Mouse (Mus musculus): ENCODE data around the gene Tusc2.
"Not testable (repeated sequence)": the region's sequence is repeated elsewhere in the genome, so short reads cannot be mapped to it uniquely, and the experiment has no call there.

The Tusc2 gene

DNA sequence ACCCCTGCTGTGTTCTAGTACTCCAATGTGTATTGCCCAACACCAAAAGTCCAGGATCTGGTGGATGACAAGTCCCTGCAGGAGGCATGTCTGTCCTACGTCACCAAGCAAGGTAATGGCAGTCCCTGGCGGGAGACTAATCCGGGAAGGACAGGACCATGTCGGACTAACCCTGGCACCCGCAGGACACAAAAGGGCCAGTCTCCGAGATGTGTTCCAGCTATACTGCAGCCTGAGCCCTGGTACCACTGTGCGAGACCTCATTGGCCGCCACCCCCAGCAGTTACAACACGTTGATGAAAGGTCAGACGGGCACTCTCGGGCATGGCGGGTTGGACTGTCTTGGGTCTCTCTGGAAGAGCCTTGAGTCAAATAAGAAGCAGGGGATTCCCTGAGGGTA lies 18.3 kb upstream of the Tusc2 start:
- DNase-seq (ENCODE audit: extremely low spot score, low read depth, low spot score): no peak

DNA sequence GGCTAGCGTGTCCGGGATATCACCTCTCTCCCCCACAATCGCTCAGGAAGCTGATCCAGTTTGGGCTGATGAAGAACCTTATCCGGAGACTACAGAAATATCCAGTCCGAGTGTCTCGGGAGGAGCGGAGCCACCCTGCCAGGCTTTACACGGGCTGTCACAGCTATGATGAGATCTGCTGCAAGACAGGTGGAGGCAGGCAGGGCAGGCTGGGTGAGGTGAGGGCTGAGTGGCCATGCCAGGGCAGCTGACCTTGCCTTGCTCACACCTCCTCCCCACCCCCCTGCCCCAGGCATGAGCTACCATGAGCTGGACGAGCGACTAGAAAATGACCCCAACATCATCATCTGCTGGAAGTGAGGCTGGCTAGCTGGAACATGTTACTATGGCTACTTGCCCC lies 17.9 kb upstream of the Tusc2 start:
- DNase-seq (ENCODE audit: extremely low spot score, low read depth, low spot score): no peak

DNA sequence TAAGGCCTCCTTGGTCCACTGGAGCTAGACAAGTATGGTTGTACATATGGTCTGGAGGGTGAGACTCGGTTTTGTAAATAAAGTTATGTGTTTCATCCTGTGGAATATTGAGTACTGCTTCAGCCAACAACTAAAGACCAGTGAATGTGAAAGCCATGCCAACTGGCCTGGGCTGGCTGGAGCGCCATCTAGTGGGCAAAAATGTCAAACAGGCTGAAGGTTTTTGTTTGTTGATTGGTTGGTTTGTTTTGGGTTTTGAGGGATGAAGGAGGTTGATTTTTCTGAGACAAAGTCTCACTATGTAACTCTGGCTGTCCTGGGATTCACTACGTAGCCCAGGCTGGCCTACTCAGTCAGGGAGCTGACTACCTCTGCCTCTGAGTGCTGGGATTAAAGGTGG lies 17.5 kb upstream of the Tusc2 start:
- no peak for DNase-seq (ENCODE audit: extremely low spot score, low read depth, low spot score)

DNA sequence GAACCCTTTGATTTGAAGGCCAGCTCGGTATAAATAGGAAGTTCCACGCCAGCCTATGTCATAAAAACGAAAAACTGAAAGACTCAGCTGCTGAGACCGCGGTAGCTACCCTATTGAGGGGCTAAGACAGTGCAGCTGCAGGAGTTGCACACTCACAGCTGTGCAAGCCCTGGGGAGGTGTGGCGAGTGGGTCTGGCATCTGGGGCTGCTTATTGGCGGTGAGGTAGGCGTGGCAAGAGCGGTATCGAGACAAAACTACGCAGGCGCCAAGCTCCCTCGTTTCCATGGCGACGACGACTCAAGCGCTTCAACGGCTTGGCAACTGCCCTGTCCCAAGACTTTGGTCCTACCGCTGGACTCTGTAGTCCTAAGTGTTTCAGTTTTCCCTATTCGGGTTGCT lies 16.0 kb upstream of the Tusc2 start, which contains the start of gene Zmynd10:
TSS of gene Zmynd10 (plus strand) at position 273 of the 400 bp plus-strand sequence.
- no peak for DNase-seq (ENCODE audit: extremely low spot score, low read depth, low spot score)

DNA sequence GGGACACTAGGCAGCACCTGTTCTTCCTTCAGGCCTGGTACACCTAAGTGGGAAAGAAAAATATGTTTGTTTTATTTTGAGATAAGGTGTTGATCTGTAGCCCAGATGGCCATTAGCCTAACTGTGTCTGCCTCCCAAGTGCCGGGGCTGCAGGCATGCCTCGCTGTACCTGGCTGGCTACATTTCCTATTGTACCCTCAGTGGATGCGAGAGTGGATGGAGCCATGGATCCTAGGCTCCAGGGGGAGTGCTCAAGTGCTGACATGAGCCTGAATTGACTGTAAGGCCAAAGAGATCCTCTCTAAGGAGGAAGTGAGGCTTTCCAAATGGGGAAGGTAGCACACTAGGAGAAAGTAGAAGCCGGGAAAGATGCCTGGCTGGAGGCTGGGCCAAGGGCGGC lies 15.1 kb upstream of the Tusc2 start:
- DNase-seq (ENCODE audit: extremely low spot score, low read depth, low spot score): no peak

DNA sequence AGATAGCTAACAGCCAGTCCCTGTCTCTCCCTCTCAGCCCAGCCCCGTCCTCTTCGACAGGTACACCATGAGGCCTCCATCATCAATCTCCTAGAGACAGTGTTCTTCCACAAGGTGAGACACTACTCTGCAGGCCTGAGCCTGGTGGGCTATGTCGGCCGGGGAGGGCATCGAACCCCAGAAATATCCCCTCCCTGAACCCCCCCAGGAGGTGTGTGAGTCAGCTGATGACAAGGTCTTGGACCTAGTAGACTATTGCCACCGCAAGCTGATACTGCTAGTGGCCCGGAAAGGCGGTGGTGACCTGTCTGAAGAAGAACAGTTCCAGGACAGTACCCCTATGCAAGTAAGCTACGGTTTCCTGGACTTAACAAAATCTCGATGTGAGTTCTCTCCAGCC lies 14.2 kb upstream of the Tusc2 start:
- DNase-seq (ENCODE audit: extremely low spot score, low read depth, low spot score): no peak

DNA sequence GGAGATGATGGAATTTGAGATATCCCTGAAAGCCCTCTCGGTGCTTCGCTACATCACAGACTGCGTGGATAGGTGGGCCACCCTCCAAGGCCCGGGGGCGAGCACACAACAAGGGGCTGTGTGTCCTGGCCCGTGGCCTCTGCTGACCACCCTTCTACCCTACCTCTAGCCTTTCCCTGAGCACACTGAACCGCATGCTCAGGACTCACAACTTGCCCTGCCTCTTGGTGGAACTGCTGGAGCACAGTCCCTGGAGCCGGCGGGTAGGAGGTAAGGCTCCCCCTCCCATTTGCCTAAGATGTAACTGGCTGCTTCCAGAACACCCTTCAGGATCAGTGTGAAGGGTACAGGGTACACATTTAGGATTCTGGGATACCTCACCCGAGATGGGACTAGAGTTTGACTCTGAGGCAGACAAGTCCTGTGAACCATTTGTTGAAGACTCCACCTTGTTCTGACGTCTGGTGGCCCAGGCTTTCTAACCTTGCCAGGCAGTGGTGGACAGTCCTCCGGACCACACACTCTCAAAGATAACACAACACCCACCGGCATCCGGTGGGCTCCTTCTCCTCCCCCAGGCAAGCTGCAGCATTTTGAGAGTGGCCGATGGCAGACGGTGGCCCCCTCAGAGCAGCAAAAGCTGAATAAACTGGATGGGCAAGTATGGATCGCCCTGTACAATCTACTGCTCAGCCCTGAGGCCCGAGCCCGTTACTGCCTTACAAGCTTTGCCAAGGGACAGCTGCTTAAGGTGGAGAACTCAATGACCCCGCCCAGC lies 13.6 kb upstream of the Tusc2 start:
- no peak for DNase-seq (ENCODE audit: extremely low spot score, low read depth, low spot score)

DNA sequence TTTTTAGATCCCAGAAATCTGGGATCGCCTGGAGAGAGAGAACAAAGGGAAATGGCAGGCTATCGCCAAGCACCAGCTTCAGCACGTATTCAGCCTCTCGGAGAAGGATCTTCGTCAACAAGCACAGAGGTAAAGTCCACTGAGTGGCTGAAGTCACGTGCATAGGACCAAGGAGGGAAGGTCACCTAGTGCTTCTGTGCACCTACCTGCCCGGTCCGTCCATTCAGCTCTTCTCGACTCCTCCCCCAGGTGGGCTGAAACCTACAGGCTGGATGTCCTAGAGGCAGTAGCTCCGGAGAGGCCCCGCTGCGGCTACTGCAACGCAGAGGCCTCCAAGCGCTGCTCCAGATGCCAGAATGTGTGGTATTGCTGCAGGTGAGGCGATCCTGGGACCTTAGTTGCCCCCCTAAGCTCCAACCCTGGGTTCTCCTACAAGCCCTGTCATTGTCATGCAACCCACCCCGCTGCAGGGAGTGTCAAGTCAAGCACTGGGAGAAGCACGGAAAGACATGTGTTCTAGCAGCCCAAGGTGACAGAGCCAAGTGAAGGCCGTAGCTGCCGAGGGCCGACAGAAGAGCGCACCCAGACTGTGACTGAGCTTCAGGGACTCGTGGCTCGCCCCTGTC lies 12.5 kb upstream of the Tusc2 start:
- DNase-seq (ENCODE audit: extremely low spot score, low read depth, low spot score): no peak

DNA sequence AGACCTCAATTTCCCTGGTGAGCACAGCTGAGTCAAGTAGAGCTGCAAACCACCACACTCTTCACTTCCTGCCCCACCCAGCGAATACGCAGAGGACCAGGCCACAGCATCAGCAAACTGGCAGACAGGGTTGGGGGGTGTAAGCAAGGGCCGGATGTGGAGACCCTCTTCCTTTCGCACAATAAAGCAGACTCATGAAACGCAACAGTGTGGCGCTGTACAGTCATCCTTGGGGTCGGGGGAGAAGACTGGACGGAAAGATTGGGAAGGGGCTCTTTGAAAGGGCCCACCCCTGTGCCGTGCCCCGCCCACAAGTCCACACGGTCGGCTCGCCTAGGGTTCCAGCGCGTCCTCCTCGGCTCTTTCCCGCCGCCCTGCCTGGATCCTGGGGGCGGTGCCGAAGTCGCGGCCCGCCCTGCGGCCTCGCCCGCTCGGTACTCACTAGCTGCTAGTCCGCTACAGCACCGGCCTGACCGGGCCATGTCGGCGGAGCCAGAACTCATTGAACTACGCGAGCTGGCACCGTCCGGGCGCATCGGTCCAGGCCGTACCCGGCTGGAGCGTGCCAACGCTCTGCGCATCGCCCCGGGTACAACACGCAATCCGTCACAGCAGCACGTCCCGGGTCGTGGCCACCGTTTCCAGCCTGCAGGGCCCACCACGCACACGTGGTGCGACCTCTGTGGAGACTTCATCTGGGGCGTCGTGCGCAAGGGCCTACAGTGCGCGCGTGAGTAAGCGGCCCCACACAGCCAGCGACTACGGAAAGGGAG lies 11.8 kb upstream of the Tusc2 start, which contains the start of gene Rassf1:
TSS of gene Rassf1 (plus strand) at position 439 of the 773 bp plus-strand sequence.
- DNase-seq (ENCODE audit: extremely low spot score, low read depth, low spot score): no peak

DNA sequence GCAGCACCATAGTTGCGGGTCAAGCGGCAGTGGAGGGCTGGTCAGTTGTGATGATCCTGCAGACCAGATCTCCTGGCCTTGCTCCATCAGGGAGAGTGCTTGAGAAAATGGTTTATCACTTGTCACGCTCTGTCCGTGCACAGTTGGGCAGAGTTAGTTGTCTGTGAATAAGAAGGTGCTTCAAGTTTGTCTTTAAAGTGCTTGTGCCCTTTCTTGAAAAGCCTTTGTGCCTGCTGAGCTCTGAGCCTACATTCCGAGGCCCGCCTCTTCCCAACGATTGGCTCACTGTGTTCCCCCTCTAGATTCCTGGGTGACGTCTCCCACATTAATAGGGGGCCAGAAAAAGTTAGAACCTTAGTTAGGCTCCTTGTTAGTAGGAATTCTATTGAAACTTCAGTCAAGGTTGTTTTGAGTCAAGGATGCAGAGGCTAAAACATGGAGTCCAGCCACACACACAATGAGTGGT lies 11.1 kb upstream of the Tusc2 start:
- DNase-seq (ENCODE audit: extremely low spot score, low read depth, low spot score): no peak

DNA sequence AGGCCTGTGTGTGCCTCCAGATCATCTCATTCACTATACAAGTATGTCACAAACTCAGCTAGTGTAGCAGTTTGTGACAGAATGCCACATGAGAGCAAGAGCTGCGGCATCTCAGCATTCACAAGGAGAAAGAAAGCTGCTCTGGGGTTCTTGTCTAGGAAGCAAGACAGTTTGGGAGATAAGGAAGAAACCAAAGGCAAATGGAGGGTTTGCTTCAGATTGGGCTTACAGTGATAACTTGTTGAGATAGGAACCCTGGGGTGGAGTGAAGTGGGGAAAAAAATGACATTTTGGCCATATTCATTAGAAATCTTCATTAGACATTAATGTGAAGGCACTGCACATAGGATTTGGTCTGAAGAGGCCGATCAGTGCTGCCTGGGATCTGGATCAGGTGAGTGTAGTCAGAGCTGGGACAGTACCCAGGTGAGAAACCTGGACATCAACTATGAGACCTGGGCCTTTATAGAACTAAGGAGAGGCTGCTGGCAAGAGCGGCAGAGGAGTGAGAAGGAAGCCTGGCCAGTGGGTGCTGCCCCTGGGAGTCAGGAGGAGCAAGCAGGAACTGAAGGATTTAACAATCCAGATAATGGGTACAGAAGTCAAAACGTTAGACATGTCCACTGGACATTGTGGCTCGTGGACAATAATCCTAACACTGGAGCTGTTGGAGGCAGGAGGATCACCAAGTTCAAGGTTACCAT lies 10.2 kb upstream of the Tusc2 start:
- no peak for DNase-seq (ENCODE audit: extremely low spot score, low read depth, low spot score)

DNA sequence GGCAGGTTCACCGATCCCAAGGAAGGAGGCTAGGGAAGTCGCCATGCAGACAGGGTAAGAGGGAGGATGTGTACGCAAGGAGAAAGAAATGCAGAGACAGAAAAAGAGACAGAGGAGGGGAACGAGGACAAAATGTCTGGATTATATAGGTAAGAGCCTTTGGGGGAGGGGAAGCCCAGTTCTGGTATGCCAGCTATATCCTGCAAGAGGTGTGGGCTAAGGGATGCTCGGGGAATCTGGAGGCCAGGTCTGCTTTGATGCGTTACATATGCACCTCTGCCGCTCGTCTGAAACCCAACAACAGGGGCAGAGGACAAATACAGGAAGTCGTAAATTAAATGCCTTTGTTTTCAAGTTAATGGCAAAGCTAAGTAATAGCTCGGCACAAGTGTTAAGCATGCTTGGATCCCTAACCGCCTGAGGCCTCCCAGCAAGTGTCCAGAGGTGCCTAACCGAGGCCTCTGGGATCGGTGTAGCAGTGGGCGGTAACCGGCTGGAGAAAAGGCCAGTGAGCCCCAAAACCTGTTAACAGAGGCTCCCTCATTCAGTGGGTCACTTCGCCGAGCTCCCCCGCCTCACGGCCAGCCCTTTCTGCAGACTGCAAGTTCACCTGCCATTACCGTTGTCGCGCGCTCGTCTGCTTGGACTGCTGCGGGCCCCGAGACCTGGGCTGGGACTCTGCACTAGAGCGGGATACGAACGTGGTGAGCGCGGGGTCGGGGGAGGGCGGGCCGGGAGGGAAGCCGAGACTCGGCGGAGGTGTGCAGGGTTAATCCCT lies 9.3 kb upstream of the Tusc2 start:
- DNase-seq (ENCODE audit: extremely low spot score, low read depth, low spot score): no peak

DNA sequence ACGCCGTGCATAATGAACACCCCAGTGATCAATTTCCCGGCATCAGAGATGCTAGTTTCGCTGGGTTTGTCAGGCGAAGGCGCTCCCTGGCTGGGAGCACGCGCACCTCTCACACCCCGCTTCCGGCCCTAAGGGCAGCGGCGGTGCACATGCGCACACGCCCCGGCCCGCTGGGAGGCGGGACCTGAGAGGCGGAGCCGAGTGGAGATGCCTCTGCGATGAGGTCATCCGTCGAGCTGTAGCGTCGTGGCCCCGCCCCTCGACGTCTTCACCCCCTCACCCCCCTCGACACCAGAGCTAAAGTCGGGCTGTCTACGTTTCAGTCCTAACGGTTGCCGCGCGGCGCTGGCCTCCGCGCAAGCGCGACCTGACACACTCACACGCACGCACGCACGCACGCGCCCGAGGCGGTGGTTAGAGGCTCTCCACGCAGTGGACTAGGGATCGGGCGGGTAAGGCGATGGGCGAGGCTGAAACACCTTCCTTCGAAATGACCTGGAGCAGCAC lies 8.7 kb upstream of the Tusc2 start:
- DNase-seq (ENCODE audit: extremely low spot score, low read depth, low spot score): no peak

DNA sequence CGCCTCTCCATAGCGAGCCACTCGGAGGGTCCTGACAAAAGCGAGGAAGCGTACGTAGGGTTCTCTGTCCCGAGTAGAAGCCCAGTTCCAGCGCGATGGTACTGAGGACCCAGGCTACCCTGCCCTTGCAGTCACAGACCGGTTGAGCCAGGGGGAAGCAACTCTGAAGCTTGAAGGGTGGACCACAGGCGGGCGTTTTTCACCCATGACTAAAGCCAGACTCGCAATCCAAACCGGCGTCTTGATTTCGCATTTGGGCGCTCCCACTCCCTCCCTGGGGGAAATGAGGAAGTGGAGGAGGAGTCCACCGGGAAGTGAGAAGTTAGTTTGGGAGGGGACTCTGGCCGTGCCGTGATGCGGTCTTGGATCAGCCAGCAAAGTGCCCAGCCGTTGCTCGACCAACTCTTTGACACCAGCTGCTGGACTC lies 8.0 kb upstream of the Tusc2 start:
- DNase-seq (ENCODE audit: extremely low spot score, low read depth, low spot score): no peak

DNA sequence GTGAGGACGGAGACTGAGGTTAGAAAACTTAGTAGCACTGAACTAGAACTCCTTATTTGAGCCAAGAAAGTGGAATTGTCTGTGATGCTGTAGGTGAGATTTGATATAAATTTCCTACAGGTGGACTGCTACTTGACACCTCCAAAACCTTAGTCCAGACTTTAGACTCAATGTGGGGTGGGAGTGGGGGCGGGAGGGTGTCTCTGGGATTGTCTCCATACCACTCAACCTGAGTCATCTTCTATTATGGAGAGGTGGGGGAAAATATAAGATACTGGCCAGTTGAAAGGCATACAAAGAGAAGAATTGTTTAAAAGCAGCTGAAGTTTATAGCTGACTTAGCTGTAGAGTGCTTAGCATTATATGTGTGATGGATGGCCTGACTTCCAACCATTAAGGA lies 7.4 kb upstream of the Tusc2 start:
- no peak for DNase-seq (ENCODE audit: extremely low spot score, low read depth, low spot score)

DNA sequence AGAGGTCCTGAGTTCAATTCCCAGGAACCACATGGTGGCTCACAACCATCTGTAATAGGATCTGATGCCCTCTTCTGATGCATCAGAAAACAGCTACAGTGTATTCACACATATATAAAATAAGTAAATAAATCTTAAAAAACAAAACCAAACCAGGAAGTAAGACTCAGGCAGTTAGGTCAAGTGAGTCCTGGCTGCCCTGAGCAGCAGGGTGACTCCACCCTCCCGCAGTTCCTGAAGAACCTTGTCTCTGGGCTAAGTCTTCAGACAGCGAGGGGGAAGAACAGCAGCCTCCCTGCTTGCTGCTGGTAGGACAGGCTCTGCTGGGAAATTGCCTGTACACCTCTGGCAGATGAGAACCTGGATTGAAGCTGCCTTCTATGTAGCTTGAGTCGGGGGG lies 6.7 kb upstream of the Tusc2 start:
- no peak for DNase-seq (ENCODE audit: extremely low spot score, low read depth, low spot score)

DNA sequence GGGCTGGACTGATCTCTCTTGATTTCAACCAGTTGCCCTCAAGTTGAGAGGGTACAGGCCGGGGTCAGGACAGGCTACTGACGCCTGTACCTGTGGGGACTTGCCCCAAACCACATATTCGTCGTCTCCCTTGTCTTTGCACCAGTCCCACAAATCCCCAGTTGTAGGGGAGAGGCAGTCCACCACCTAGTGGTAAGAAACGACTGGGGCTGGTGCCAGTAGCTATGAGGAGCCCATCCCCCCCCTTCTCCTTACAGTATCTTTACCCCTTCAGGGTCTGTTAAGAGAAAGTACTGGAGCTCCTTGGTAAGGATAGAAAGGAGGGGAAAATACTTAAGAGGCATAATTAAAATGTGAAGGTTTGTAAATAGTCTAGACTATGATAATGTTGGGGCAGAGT lies 2.5 kb downstream of the Tusc2 start:
- DNase-seq (ENCODE audit: extremely low spot score, low read depth, low spot score): not testable (repeated sequence)

DNA sequence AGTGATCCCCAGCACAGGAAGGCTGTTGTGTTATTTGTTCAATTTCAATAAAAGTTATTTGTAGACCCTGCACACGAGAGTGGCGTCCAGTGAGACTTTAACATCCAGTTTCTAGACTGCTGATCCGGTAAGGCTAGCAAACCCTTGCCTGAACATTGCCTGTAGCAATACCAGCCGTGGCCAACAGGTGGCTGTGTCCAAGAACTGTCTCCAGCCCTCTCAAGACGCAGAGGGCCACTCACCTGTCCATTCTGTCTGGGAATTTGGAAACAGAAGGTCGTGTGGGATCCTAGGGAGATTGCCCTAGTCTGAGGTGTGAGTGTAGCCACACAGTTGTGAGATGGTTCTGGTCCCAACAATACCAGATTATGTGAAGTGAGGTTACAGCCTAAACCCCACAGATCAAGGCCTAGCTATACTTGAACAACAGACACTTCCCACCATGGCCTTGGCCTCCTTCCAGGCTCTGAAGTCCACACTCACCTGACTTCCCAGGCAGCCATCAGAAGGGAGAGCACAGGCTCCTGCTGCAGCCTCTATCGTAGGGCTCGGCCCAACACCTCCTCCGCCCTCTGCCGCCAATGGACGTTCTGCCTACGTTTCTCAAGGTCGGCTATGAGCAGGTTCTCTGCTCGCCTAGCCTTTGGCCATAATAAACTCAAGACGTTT lies 3.1 kb downstream of the Tusc2 start:
- no peak for DNase-seq (ENCODE audit: extremely low spot score, low read depth, low spot score)

DNA sequence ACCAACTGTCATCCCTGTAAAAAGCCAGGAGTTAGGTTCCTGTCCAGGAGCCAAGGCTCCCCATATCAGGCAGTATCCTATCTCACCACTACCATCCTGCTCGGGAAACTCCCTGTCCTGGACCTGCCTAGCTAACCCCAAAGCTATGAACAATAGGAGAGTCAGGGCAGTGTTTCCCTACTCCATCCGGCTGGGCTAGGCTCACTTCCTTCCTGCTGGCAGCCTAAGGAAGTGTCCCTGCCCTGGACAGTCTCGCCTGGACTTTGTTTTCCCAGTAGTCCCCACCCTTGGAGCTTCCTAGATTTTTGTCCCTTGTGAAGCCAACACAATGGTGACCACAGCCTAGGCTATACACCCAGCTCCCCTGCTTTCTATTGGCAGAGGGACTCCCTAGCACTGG lies 3.8 kb downstream of the Tusc2 start:
- no peak for DNase-seq (ENCODE audit: extremely low spot score, low read depth, low spot score)

All from hindlimb bud, embryonic 11.5 days (tissue).